Mouse (Mus musculus) C2C12 (cell line): ENCODE results near the gene Rasgef1a.

Experiments
- CTCF ChIP-seq: IDR thresholded peaks from one replicate; pipeline ENCODE4 v1.5.1; 2011; ENCODE audit not compliant: control insufficient read depth, insufficient read depth, insufficient read length
- USF1 ChIP-seq: IDR thresholded peaks from one replicate; pipeline ENCODE4 v1.6.1; 2011; ENCODE audit warnings: low read depth, mild to moderate bottlenecking, control low read depth, moderate library complexity

DNA sequence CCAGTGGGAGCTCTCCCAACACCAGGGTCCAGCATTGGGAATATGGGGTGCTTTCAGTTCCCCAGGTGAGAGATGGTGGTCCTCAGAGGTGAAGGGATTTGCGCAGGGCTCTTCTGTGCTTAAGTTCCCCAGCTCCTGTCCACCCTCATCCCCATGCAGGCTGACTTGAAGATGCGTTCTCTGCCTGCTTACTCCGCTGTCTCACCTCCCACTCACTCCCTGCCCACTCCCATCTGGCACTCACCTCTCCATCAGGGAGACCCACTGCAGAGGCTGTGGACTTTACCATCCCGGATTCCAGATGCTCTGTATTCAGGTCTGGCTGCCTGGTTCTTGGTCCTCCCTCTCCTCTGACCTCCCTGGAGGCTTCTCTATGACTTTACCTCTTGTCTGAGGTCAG is 3.6 kb downstream of the Rasgef1a start:
- no peak for TF ChIP-seq USF1
- no peak for TF ChIP-seq CTCF
